Mouse (Mus musculus) CH12F3 (cell line): ENCODE results near the gene Lrguk.

ENCODE experiments used
- in situ Hi-C: fragments of 300-500 bp; cut with MboI; formaldehyde crosslinking; loops from 2 replicates; pipeline ENCODE4 v1.14.3; 2020; ENCODE audit warnings: low sequenced_read_pairs

Gene Lrguk

GRCm38 (mm10) chr6:34028933-34029745 is at the start of gene Lrguk:
Gene Lrguk, plus strand, starts transcription at chr6:34029448.
- in situ Hi-C loops = no loop called here

- in situ Hi-C loops = no loop called here
These were observed 46.5 kb upstream of the Lrguk start for GRCm38 (mm10) chr6:33982709-33983108.

- in situ Hi-C loops = no loop called here
These were observed 42.1 kb upstream of the Lrguk start for GRCm38 (mm10) chr6:33987132-33987531.

- in situ Hi-C loops = no loop called here
These were observed 36.8 kb upstream of the Lrguk start for GRCm38 (mm10) chr6:33992213-33993034.

GRCm38 (mm10) chr6:33993842-33994241 is 35.4 kb upstream of the Lrguk start:
- in situ Hi-C loops = no loop called here

DNA sequence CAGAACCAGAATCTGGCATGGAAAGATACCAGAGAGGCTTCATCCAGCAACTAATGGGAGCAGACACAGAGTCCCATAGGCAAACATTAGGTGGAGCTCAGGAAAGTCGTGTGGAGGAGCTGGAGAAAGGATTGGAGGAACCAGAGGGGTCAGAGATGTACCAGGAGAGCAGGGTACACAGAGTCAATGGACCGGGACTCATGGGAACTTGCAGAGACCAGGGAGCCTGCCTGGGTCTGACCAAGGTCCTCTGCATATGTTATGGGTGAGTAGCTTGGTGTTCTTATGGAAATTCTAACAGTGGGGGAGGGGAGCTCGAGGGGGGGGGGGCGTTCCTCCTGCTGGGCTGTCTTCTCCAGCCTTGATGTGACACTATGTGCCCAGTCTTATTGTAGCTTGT is 30.7 kb upstream of the Lrguk start:
- in situ Hi-C loops = no loop called here

DNA sequence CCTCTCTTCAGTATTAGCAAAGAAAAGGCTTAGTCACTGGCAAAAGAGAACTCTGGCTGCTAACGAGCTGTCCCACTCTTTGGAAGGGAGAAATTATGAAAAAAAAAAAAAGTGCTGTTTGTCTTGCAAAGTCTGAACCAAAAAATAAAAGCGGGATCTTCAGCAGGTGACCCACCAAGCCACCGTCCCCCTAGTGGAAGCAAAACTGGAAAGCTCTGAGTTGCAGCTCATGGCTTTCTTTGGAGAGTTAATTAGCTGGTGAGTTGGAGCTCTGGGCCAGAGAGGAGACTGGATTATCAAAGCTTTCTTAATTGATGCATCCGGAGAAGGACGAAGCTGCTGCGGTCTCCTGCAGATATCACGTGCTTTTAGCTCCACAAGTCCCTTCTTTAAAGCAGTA is 29.7 kb upstream of the Lrguk start:
- in situ Hi-C loops = no loop called here

- in situ Hi-C loops = no loop called here
These were observed 28.6 kb upstream of the Lrguk start for GRCm38 (mm10) chr6:34000644-34001043.

DNA sequence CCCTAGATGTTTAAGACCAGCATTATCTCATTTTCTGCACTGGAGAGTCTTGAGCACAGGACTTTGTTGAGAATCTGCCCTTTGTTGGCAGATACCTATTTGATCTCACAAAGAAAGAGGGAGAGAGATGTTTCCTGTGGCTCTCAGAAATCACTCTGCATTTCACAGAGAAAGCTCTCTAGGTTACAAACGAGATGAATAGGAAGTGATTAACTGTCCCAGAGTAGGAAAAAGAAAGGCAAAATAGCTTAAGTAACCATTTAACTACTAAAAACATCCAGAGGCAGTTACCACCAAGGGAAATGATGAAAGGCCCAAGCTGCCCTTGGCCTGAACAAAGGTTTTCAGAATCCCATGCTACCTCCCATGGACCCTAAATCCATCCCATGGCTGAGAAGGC is 26.2 kb upstream of the Lrguk start:
- in situ Hi-C loops = no loop called here

DNA sequence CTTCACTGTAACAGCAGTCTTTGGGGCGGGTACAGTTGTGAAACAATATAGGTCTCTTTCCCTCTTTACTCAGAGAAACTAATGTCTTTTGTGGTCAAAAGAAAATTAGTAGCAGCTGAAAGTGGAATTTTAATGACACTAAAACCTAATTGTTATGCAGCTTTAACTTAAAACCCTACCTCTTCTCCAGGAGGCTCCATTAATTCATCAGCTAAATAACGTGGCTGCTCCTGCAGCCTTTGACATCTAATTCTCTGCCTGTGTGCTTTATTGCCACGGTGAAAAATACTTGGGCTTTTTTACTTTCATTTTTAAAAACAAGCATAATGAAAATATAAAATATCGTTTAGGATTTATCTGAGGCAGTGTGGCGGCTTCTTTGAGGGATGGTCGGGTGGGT is 15.8 kb upstream of the Lrguk start:
- in situ Hi-C loops = no loop called here

DNA sequence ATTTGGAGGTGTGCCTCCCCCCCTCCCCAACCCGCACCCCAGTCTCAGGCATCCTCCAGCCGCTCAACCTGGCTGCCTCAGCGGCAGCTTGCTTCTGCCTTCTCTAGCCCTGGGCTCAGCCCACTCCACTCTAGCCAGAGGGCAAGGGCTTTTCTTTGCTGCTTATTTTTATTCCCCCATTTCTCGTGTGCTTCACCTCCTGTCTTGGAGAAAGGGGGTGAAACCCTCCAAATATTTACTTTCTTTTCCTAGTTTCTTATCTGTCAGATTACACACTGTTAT is 439 bp downstream of the Lrguk start:
- in situ Hi-C loops = no loop called here

- in situ Hi-C loops = no loop called here
These were observed 4.8 kb downstream of the Lrguk start for GRCm38 (mm10) chr6:34034096-34034495.

DNA sequence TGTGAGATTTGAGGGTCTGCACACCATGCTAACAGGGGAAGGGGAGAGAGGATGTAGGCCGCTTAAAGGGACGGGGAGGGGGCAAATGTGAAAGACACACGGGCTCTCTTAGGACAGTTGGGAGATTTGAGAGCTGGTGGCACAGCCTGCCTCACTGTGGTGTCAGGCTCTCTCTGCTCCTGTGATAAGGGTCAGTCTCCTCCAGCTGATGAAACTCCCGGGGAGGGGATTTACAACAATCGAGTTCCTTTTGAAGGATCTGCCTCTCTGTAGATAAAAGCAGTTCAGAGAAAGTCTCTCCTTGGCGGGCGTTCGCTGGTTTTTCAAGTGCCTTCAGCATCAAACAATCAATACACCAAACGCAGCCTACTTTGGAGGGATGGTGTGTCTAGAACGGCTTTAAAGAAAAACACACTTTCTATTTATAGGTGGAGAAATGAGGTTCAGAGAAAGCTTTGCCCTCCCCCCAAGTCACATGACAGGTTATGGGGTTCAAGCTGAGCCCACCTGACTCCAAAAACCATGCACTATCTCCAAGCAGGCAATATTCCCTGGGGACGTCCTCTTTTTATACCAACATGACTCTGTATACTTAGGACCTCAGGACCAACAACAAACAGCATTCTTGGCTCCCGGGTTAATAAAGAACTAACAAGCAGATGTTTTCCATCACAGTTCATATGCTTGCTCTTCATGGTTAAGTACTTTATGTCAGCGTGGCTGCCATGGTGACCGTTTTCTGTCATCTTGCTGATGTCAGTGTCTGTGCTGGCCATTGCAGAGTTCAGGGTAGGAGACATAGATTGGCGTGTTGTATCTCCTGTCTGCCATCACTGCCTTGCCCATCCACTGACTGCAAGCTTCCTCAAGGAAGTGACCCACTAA is 5.6 kb downstream of the Lrguk start:
- in situ Hi-C loops = no loop called here

- in situ Hi-C loops = no loop called here
These were observed 11.5 kb downstream of the Lrguk start for GRCm38 (mm10) chr6:34040624-34041235.

- in situ Hi-C loops = no loop called here
These were observed 12.5 kb downstream of the Lrguk start for GRCm38 (mm10) chr6:34041589-34042280.

DNA sequence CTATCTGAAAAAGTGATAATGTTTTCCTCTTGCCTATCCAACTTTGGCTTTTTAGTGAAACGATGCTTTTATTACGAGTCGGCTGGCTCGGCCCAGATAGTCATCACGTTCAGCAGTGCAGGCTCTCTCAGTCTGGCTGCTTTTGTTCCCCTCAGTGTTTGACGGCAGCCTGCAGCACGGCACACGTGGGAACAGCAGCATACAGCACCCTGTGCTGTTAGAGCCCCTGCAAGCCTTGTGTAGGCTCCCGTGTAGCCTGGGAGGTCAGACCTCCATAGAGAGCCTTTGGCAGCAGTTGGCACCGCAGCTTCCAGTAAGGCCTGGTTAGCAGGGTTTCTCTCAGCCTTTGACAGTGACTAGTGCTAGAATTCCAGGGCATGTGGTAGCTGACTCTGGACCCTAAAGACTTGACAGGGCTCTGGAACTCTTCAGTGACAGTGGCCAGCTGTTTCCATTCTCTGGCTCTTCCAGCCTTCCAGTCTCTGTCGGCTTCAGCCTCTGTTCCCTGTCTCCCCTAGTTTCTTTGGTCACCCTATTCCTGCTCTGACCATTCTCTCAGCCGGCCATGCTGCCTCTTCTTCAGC is 15.1 kb downstream of the Lrguk start:
- in situ Hi-C loops = no loop called here

DNA sequence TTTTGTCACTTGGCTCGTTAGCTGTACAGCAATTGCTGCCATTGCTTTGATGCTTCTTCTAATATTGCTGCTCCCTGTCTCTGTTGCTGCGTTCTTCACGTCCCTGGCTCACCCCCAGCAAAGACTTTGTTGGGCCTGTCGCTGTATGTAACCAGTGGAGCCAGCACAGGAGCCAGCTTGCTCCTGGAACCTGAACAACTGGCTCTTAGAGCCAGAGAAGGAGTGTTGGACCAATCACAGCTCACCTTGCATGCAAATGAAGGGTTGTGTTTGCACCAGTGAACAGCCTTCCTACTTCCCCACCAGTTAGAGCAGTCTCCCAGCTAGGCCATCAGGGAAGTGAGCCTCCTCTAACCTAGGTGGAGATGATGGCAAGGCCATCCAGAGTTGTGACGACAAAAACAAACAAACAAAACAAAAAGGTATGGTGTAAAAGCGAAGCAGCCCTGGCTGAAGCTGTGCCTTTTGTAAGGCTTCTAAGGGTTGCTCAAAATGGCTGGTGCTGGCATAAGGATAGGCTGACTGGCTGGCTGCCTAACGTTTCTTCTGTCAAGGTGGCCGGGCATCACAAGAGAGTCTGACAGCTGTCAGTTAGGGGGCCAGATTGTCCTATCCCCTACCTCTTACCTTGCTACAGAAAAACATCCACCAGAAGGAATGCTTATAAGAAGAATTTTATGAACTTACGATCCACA is 15.7 kb downstream of the Lrguk start:
- in situ Hi-C loops = no loop called here

GRCm38 (mm10) chr6:34046551-34047186 is 17.4 kb downstream of the Lrguk start:
- in situ Hi-C loops = no loop called here

- in situ Hi-C loops = no loop called here
These were observed 20.2 kb downstream of the Lrguk start for GRCm38 (mm10) chr6:34049433-34049832.
